Mouse (Mus musculus): ENCODE results near the gene Srr.
A peak's percentile ranks its signal among the peaks of the same experiment; 100 is the strongest.

The Srr gene

GRCm38 (mm10) chr11:74925577-74926387 lies at the start of gene Srr, which contains the start of gene Smg6:
Gene Srr (minus strand): TSS chr11:74925948.
Gene Smg6 (plus strand): TSS chr11:74925823.
- peak; percentile 97 for DNase-seq (ENCODE audit: low spot score)

DNA sequence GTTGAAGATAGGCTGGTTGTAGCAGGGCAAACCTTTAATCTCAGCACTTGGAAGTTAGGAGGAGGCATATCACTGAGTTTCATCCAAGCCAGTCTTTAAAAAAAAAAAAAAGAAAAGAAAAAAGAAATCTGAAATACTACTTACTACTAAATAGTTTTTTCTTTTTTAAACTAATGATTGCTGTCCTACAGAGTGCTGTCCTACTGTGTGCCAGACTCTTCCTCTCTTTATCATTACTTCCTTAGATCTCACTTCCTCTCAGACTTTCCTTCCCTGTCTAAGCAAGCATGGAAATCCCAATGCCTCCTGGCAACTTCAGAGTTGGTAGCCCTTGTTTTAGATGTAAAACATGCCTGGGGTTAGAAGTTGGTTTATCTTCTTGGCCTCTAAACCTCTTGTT lies 48.9 kb upstream of the Srr start:
- no peak for DNase-seq (ENCODE audit: low spot score)

GRCm38 (mm10) chr11:74973290-74974157 lies 47.8 kb upstream of the Srr start:
- no peak for DNase-seq (ENCODE audit: low spot score)

- DNase-seq (ENCODE audit: low spot score): no peak
Measured at GRCm38 (mm10) chr11:74965516-74965915, 39.8 kb upstream of the Srr start.

DNA sequence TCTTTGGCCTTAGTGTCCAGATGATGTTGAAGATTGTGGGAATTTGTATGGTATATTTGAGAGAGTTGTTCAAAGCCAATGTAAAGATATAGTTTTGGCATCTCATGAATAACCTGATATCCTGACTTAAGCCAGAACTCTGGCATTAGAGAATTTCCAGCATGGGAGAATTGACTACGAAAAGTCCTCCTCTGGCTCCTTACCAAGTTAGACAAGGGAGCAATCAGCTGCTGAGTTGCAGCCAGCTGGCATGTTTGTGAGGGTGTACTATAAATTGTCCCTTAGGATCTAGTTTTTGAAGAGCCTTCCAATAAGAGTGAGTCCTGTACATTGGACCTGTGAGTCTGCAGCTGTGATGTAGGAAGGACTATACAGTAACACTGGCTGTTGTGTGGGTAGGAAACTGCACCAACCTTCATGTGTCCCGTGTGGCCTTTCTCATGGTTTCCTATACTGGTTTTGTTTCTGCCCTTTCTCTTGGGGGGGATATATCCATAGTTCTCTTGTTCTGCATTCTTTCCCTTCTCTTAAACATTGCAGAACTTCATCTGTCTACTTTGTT lies 37.2 kb upstream of the Srr start:
- DNase-seq (ENCODE audit: low spot score): no peak

GRCm38 (mm10) chr11:74961953-74962352 lies 36.2 kb upstream of the Srr start:
- DNase-seq (ENCODE audit: low spot score): no peak

- no peak for DNase-seq (ENCODE audit: low spot score)
Measured at GRCm38 (mm10) chr11:74960031-74960551, 34.3 kb upstream of the Srr start.

DNA sequence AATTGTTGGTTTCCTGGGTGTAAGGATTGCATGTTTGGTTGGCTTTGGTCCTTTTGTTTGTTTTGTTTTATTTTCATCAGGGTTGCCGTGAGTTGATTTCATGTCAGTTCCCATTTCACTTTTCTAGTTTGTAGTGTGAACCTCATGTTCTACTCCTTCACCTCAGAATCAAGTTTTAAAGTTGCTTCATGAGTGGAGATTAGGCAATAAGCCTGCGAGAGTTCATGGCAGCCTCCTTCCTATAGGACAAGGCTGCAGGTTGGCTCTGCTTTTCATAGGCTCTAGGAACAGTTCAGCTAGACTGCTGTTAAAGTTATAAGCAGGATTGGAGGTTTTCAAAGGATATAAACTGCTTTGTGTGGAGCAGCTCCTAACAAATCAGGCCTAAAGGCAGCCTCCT lies 33.8 kb upstream of the Srr start:
- no peak for DNase-seq (ENCODE audit: low spot score)

GRCm38 (mm10) chr11:74957600-74957999 lies 31.9 kb upstream of the Srr start:
- DNase-seq (ENCODE audit: low spot score): no peak

GRCm38 (mm10) chr11:74956006-74956405 lies 30.3 kb upstream of the Srr start:
- DNase-seq (ENCODE audit: low spot score): no peak

GRCm38 (mm10) chr11:74954901-74955300 lies 29.2 kb upstream of the Srr start:
- no peak for DNase-seq (ENCODE audit: low spot score)

- DNase-seq (ENCODE audit: low spot score): peak; percentile 74
Measured at GRCm38 (mm10) chr11:74946348-74946747, 20.6 kb upstream of the Srr start.

DNA sequence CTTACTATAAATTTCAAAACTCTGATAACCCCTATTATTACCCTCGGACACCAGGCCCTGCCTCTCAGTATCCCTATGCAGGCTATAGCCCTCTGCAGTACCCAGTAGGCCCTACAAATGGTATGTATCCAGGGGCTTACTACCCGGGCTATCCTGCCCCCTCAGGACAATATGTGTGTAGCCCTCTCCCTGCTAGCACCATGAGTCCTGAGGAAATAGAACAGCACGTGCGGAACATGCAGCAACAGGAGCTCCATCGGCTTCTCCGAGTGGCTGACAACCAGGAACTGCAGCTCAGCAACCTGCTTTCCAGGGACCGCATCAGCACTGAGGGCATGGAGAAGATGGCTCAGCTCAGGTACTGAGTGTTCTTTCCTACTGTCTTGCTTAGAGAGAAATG lies 4.6 kb upstream of the Srr start:
- no peak for DNase-seq (ENCODE audit: low spot score)

DNA sequence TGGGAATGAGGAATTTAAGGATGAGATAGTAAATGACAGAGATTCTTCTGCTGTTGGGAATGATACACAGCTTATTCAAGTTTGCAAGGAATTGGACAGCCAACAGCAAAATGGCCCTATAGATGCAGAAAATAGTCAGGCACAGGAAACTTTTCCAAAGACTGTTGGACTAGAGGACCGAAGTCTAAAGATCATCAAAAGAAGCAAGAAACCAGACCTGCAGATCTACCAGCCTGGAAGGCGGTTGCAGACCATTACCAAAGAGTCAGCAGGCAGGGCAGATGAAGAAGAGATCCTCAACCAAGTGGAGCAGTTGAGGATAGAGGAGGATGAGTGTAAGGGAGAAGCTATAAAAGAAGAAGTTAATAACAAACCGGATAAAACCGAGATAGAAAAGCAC lies 3.4 kb upstream of the Srr start:
- DNase-seq (ENCODE audit: low spot score): no peak

GRCm38 (mm10) chr11:74927236-74927725 lies 1.5 kb upstream of the Srr start:
- DNase-seq (ENCODE audit: low spot score): no peak

- DNase-seq (ENCODE audit: low spot score): no peak
Measured at GRCm38 (mm10) chr11:74926388-74927005, 749 bp upstream of the Srr start.

- DNase-seq (ENCODE audit: low spot score): peak; percentile 46
Measured at GRCm38 (mm10) chr11:74924149-74924548, 1.6 kb downstream of the Srr start.

- DNase-seq (ENCODE audit: low spot score): no peak
Measured at GRCm38 (mm10) chr11:74919249-74919648, 6.5 kb downstream of the Srr start.

DNA sequence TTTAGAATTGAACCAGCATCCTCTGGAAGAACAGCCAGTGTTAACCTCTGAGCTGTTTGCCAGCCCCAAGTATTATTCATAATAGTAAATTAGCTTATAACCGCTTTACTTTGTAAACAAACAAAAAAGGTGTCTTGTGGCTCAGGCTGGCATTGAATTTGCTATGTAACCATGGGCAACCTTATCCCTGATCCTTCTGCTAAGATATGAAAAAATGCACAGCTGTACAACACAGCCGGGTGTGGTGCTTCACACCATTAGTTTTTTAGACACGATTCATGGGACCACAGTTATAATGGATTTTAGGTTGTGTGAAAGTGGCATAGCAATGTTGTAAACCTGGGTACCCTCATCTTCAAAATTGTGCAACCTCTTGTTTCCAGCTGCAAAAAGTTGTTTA lies 13.3 kb downstream of the Srr start:
- no peak for DNase-seq (ENCODE audit: low spot score)

GRCm38 (mm10) chr11:74909978-74910377 lies 15.8 kb downstream of the Srr start:
- no peak for DNase-seq (ENCODE audit: low spot score)

- DNase-seq (ENCODE audit: low spot score): no peak
Measured at GRCm38 (mm10) chr11:74908618-74909399, 16.9 kb downstream of the Srr start.

Measured in embryo, embryonic 10.5 days (tissue).